Mouse (Mus musculus): ENCODE results near the gene Ahsg. TPM values are rescaled to one million over a fixed set of nuclear protein-coding genes. Genes with fewer than 3 reads are reported as not detected.

Ahsg gene
- polyA plus RNA-seq (2012; rRNA removed) (0.35 and 1.4 TPM in 2 replicates), polyA plus RNA-seq (2014; fragmentation: Nextera tagmentation; extraction: Ambion mirVana) (not detected in 2 replicates)

- DNase-seq (ENCODE audit: low spot score), result no peak
- TF ChIP-seq POLR2A (IDR thresholded peaks at IDR 0.05; ENCODE audit: borderline replicate concordance, extremely low read depth, insufficient read depth, insufficient read length), result no peak
- H3K36me3 ChIP-seq (ENCODE audit: control insufficient read depth, insufficient read depth, low read length), result no peaks in the 10 kb centered on the region
- H3K4me2 ChIP-seq (replicated peaks; ENCODE audit: low read depth, low read length, severe bottlenecking), result no peak within 1 kb of the TSS
- H3K9ac ChIP-seq (ENCODE audit: low read depth, low read length, severe bottlenecking), result no peak within 1 kb of the TSS
- H3K9me3 ChIP-seq (ENCODE audit: control insufficient read depth, low read length), result no peaks in the 10 kb centered on the region
- H3K4me3 ChIP-seq (replicated peaks; ENCODE audit: low read length), result no peak within 1 kb of the TSS
- no peak for ATAC-seq (ENCODE audit: low FRiP score, low read depth)
- 80% methylated on average over 11 of the region's 11 CpGs for WGBS
- no peaks in the 10 kb centered on the region for H3K27me3 ChIP-seq (ENCODE audit: control insufficient read depth, insufficient read depth, low read length)
- no peaks in the 10 kb centered on the region for H3K4me1 ChIP-seq (ENCODE audit: control insufficient read depth, insufficient read depth, low read length)
- no peak within 1 kb of the TSS for H3K27ac ChIP-seq (replicated peaks; ENCODE audit: low read depth, low read length)
These were observed at the start of gene Ahsg for GRCm38 (mm10) chr16:22890683-22891510. Ahsg (plus strand) TSS chr16:22891277.

- WGBS, result 96% methylated on average over 5 of the region's 5 CpGs
- no peak overlapping the region for H3K27ac ChIP-seq (replicated peaks; ENCODE audit: low read depth, low read length)
- TF ChIP-seq POLR2A (IDR thresholded peaks at IDR 0.05; ENCODE audit: borderline replicate concordance, extremely low read depth, insufficient read depth, insufficient read length), result no peak
These were observed 48.2 kb upstream of the Ahsg start for GRCm38 (mm10) chr16:22842871-22843270.

GRCm38 (mm10) chr16:22844061-22844801 lies 46.8 kb upstream of the Ahsg start:
- peak; percentile 60; the same call in 1 of the 2 replicates for TF ChIP-seq POLR2A (IDR thresholded peaks at IDR 0.05; ENCODE audit: borderline replicate concordance, extremely low read depth, insufficient read depth, insufficient read length)
- H3K9me3 ChIP-seq (ENCODE audit: control insufficient read depth, low read length), result no peaks in the 10 kb centered on the region
- ATAC-seq (ENCODE audit: low FRiP score, low read depth) (peak; percentile 95), DNase-seq (ENCODE audit: low spot score) (peak; percentile 89)
- H3K4me2 ChIP-seq (replicated peaks; ENCODE audit: low read depth, low read length, severe bottlenecking), result peak overlapping the region; percentile 96
- H3K36me3 ChIP-seq (ENCODE audit: control insufficient read depth, insufficient read depth, low read length), result no peaks in the 10 kb centered on the region
- WGBS, result 6% methylated on average over 26 of the region's 26 CpGs
- H3K27ac ChIP-seq (replicated peaks; ENCODE audit: low read depth, low read length), result peak overlapping the region; percentile 61; the same call in 1 of the 2 replicates
- H3K9ac ChIP-seq (ENCODE audit: low read depth, low read length, severe bottlenecking), result peak overlapping the region; percentile 84
- H3K4me1 ChIP-seq (ENCODE audit: control insufficient read depth, insufficient read depth, low read length), result 0 out of 2 replicates have a peak, but pooled peaks cover 6% of the 10 kb centered on the region
- H3K27me3 ChIP-seq (ENCODE audit: control insufficient read depth, insufficient read depth, low read length), result no peaks in the 10 kb centered on the region
- H3K4me3 ChIP-seq (replicated peaks; ENCODE audit: low read length), result peak overlapping the region; percentile 60

More at GRCm38 (mm10) chr16:22842871-22843270, 48.2 kb upstream of the Ahsg start:
- H3K4me2 ChIP-seq (replicated peaks; ENCODE audit: low read depth, low read length, severe bottlenecking), result no peak overlapping the region
- no peaks in the 10 kb centered on the region for H3K27me3 ChIP-seq (ENCODE audit: control insufficient read depth, insufficient read depth, low read length)
- H3K4me3 ChIP-seq (replicated peaks; ENCODE audit: low read length), result no peak overlapping the region
- H3K4me1 ChIP-seq (ENCODE audit: control insufficient read depth, insufficient read depth, low read length), result 0 out of 2 replicates have a peak, but pooled peaks cover 6% of the 10 kb centered on the region
- no peak for ATAC-seq (ENCODE audit: low FRiP score, low read depth)
- no peak for DNase-seq (ENCODE audit: low spot score)
- H3K9me3 ChIP-seq (ENCODE audit: control insufficient read depth, low read length), result no peaks in the 10 kb centered on the region
- no peak overlapping the region for H3K9ac ChIP-seq (ENCODE audit: low read depth, low read length, severe bottlenecking)
- no peaks in the 10 kb centered on the region for H3K36me3 ChIP-seq (ENCODE audit: control insufficient read depth, insufficient read depth, low read length)

- Histone ChIP-seq H3K4me3 (replicated peaks; ENCODE audit: low read length) (peak overlapping the region; percentile 60), H3K9me3 (ENCODE audit: control insufficient read depth, low read length) (no peaks in the 10 kb centered on the region), H3K9ac (ENCODE audit: low read depth, low read length, severe bottlenecking) (peak overlapping the region; percentile 84), H3K27me3 (ENCODE audit: control insufficient read depth, insufficient read depth, low read length) (no peaks in the 10 kb centered on the region), H3K4me1 (ENCODE audit: control insufficient read depth, insufficient read depth, low read length) (0 out of 2 replicates have a peak, but pooled peaks cover 6% of the 10 kb centered on the region), H3K36me3 (ENCODE audit: control insufficient read depth, insufficient read depth, low read length) (no peaks in the 10 kb centered on the region; the same call in 1 of the 2 replicates), H3K27ac (replicated peaks; ENCODE audit: low read depth, low read length) (0 out of 2 replicates have a peak overlapping the region, but pooled peaks have one; percentile 61), H3K4me2 (replicated peaks; ENCODE audit: low read depth, low read length, severe bottlenecking) (peak overlapping the region; percentile 96)
- ATAC-seq (ENCODE audit: low FRiP score, low read depth) (no peak), DNase-seq (ENCODE audit: low spot score) (no peak)
- 36% methylated on average over 5 of the region's 5 CpGs for WGBS
- TF ChIP-seq POLR2A (IDR thresholded peaks at IDR 0.05; ENCODE audit: borderline replicate concordance, extremely low read depth, insufficient read depth, insufficient read length), result no peak
These were observed 46.2 kb upstream of the Ahsg start for GRCm38 (mm10) chr16:22844834-22845233.

GRCm38 (mm10) chr16:22845481-22845880 lies 45.6 kb upstream of the Ahsg start:
- Histone ChIP-seq H3K36me3 (ENCODE audit: control insufficient read depth, insufficient read depth, low read length) (no peaks in the 10 kb centered on the region; the same call in 1 of the 2 replicates), H3K9ac (ENCODE audit: low read depth, low read length, severe bottlenecking) (no peak overlapping the region), H3K4me1 (ENCODE audit: control insufficient read depth, insufficient read depth, low read length) (0 out of 2 replicates have a peak, but pooled peaks cover 6% of the 10 kb centered on the region), H3K4me2 (replicated peaks; ENCODE audit: low read depth, low read length, severe bottlenecking) (no peak overlapping the region), H3K9me3 (ENCODE audit: control insufficient read depth, low read length) (no peaks in the 10 kb centered on the region), H3K4me3 (replicated peaks; ENCODE audit: low read length) (no peak overlapping the region), H3K27me3 (ENCODE audit: control insufficient read depth, insufficient read depth, low read length) (no peaks in the 10 kb centered on the region), H3K27ac (replicated peaks; ENCODE audit: low read depth, low read length) (no peak overlapping the region)
- ATAC-seq (ENCODE audit: low FRiP score, low read depth) (no peak), DNase-seq (ENCODE audit: low spot score) (no peak)
- no peak for TF ChIP-seq POLR2A (IDR thresholded peaks at IDR 0.05; ENCODE audit: borderline replicate concordance, extremely low read depth, insufficient read depth, insufficient read length)
- 85% methylated on average over 4 of the region's 4 CpGs for WGBS
